Mouse (Mus musculus) C2C12 (cell line): ENCODE measurements at regions not wholly inside any gene's neighbourhood (a gene's known extent, or its start where the extent isn't known, plus 50 kb on each side); places are given as distances from the start of the nearest gene placed in this dataset.

Experiments used
- H3K27me3 ChIP-seq: one replicate; pipeline ENCODE4 v1.6.1; 2011; ENCODE audit not compliant: control insufficient read depth, insufficient read depth, insufficient read length
- H3K36me3 ChIP-seq: one replicate; pipeline ENCODE4 v1.6.1; 2011; ENCODE audit not compliant: control insufficient read depth, insufficient read depth
- H3K4me3 ChIP-seq: one replicate; pipeline ENCODE4 v1.5.1; 2011; ENCODE audit warnings: mild to moderate bottlenecking, control low read depth; ENCODE audit not compliant: poor library complexity, insufficient read depth, severe bottlenecking
- H3K79me2 ChIP-seq: one replicate; pipeline ENCODE4 v1.6.1; 2011; ENCODE audit not compliant: control insufficient read depth, insufficient read depth
- H3K79me3 ChIP-seq: one replicate; pipeline ENCODE4 v1.6.1; 2011; ENCODE audit warnings: low read depth, control low read depth
- H3ac ChIP-seq: one replicate; pipeline ENCODE3; 2011; ENCODE audit warnings: low read depth; ENCODE audit not compliant: control insufficient read depth, insufficient read length
- CEBPB ChIP-seq: IDR thresholded peaks from one replicate; pipeline ENCODE4 v1.6.1; 2011; ENCODE audit warnings: low read depth, mild to moderate bottlenecking, control low read depth, moderate library complexity
- CTCF ChIP-seq: IDR thresholded peaks from one replicate; pipeline ENCODE4 v1.5.1; 2011; ENCODE audit not compliant: control insufficient read depth, insufficient read depth, insufficient read length
- FOSL1 ChIP-seq: IDR thresholded peaks from one replicate; pipeline ENCODE4 v1.8.0; 2011; ENCODE audit warnings: mild to moderate bottlenecking, low read length; ENCODE audit not compliant: poor library complexity, insufficient read depth, severe bottlenecking
- MAX ChIP-seq: IDR thresholded peaks from one replicate; pipeline ENCODE4 v1.6.1; 2011; ENCODE audit warnings: mild to moderate bottlenecking, control low read depth
- MYOD1 ChIP-seq: IDR thresholded peaks from one replicate; pipeline ENCODE4 v1.6.1; 2011; ENCODE audit warnings: low read depth; ENCODE audit not compliant: control insufficient read depth, insufficient read length
- MYOG ChIP-seq: IDR thresholded peaks from one replicate; pipeline ENCODE4 v1.6.1; 2011; ENCODE audit not compliant: control insufficient read depth, insufficient read length; ENCODE audit errors: extremely low read depth
- USF1 ChIP-seq: IDR thresholded peaks from one replicate; pipeline ENCODE4 v1.6.1; 2011; ENCODE audit warnings: low read depth, mild to moderate bottlenecking, control low read depth, moderate library complexity

DNA sequence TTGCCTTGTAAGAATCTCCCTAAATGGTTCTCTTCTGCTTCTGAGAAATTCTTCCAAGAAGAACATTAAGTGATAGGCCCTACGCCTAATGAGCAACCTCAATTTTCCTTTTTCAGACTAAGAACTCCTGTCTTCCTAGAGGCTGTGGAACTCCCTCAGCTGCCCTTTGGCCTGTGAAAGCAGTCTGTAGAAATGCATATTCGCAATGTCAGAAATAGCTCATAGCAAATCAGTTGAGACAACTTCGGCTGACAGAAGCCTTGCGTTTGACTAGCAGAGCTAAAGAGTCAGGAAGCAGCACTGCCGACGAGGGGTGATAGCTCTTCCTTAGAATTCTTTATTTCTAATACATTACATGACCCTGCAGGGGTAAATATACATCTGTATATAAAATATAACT is 80.3 kb upstream of the Ednra start:
- no peak overlapping the region for H3K4me3 ChIP-seq
- H3K79me2 ChIP-seq = no peaks in the 10 kb centered on the region
- no peaks in the 10 kb centered on the region for H3K27me3 ChIP-seq
- H3ac ChIP-seq = no peak overlapping the region
- TF ChIP-seq CTCF (no peak), FOSL1 (no peak), MYOG (no peak), MYOD1 (no peak), USF1 (no peak)
- no peaks in the 10 kb centered on the region for H3K36me3 ChIP-seq
- no peaks in the 10 kb centered on the region for H3K79me3 ChIP-seq

DNA sequence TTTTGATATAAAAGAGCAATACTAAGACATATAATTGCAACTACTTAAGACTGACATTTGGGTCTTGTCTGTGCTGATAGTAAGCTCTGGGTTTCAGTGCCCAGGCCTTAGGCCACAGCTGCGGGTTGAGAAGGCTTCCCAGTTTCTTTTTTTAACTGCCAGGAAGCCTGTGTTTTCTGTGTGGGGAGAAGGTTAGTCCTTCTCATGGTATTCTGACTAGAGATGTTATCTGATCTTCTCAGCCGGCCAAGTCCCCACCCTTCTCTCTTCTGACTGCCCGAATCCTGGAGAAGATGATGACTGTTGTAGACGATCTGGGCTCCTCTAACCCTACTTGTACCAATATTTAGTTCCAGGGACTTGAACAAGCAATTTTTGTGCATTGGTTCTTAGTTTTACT is 80.7 kb upstream of the Ednra start:
- Histone ChIP-seq H3K4me3 (no peak overlapping the region), H3ac (no peak overlapping the region), H3K79me3 (no peaks in the 10 kb centered on the region), H3K36me3 (no peaks in the 10 kb centered on the region), H3K79me2 (no peaks in the 10 kb centered on the region), H3K27me3 (no peaks in the 10 kb centered on the region)
- TF ChIP-seq USF1 = no peak
- TF ChIP-seq CTCF = no peak

DNA sequence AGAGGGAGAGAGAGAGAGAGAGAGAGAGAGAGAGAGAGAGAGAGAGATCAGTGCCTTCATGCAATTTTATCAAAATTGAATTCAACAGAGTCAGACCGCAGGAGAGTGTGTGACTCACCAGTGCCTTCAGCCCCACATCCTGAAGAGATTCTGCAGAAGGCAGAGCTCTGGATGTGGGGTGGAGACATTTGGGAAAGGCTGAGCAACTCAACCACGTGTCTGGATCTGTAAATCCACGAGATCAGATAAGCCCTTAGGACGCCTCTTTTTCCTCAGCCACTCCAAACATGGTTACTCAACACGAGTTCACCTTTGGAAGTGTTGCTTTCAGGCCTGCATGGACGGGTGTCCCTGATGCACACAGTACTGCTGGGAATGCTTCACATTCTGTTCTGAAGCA is 81.4 kb upstream of the Ednra start:
- Histone ChIP-seq H3K4me3 (no peak overlapping the region), H3K79me2 (no peaks in the 10 kb centered on the region), H3K36me3 (no peaks in the 10 kb centered on the region), H3K27me3 (no peaks in the 10 kb centered on the region), H3K79me3 (no peaks in the 10 kb centered on the region), H3ac (no peak overlapping the region)
- no peak for TF ChIP-seq MYOD1
- peak; percentile 73 for TF ChIP-seq USF1

DNA sequence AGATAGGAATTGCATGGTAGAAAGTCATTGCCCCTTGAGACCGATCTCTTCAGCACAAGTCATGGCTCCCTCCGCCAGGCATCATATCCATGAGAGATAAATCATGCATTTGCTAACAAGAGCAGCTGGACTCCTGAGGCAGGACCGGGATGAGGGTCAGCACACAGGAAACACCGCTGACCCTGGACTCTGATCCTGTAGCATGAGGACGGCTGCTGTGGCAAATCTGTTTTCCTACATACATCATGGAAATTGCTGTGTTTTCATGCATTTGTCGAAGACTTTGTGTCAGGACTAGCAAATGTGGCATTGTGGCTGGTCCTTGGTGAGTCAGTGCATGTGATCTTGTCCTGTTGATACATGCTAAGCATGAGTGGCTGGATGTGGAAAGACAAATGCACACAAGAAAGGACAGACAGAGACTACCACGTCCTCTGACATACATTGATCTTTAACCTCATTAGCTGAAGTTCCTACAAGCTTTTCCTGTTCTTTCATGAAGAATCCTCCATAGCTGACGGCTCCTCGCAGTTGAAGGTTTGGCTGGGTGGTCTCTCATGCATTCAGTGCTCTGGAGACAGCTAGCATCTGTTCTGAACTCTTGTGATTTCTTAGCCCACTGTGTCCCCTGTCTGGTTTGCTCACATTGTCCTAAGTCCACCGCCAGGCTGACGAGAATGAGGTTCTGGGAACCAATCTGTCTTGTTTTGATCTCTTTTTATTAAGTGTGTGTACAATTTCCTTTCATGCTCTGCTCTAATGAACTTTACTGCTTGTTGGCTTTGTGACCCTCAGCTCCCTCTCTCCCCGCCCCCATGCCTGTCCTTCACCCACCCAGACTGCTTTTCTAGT is 90.8 kb upstream of the Ednra start:
- Histone ChIP-seq H3K79me3 (no peaks in the 10 kb centered on the region), H3K79me2 (no peaks in the 10 kb centered on the region), H3ac (no peak overlapping the region), H3K4me3 (no peak overlapping the region), H3K27me3 (no peaks in the 10 kb centered on the region), H3K36me3 (no peaks in the 10 kb centered on the region)
- TF ChIP-seq CTCF = no peak

GRCm38 (mm10) chr8:77815648-77815971 is 91.3 kb upstream of the Ednra start:
- Histone ChIP-seq H3K4me3 (no peak overlapping the region), H3ac (no peak overlapping the region), H3K79me3 (no peaks in the 10 kb centered on the region), H3K36me3 (no peaks in the 10 kb centered on the region), H3K27me3 (no peaks in the 10 kb centered on the region), H3K79me2 (no peaks in the 10 kb centered on the region)
- no peak for TF ChIP-seq FOSL1
- no peak for TF ChIP-seq CTCF
- no peak for TF ChIP-seq MYOD1
- no peak for TF ChIP-seq CEBPB

DNA sequence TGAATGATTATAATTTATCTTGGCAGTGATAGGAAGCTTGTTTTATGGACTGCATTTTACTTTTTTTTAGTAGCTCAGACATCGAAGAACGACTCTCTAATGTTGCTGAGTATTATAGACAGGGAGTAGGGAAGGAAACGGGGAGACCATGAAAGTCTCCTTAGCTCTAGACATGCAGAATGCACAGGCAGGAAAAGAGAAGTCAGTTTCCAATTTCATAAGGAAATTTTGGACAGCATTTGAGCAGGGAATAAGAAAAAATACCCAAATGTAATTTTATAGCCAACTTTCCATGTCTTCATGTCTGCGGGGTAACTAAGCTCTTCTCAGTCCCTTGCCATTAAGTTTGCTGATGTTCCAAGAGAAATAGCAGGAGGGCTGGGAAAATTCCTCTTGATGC is 92.0 kb upstream of the Ednra start:
- no peak overlapping the region for H3ac ChIP-seq
- no peak overlapping the region for H3K4me3 ChIP-seq
- no peak for TF ChIP-seq FOSL1
- no peak for TF ChIP-seq CTCF
- no peak for TF ChIP-seq MYOG
- TF ChIP-seq CEBPB = no peak
- TF ChIP-seq USF1 = no peak

GRCm38 (mm10) chr8:77825786-77826185 is 101.5 kb upstream of the Ednra start:
- Histone ChIP-seq H3K27me3 (no peaks in the 10 kb centered on the region), H3K36me3 (no peaks in the 10 kb centered on the region), H3ac (no peak overlapping the region), H3K4me3 (no peak overlapping the region), H3K79me2 (no peaks in the 10 kb centered on the region), H3K79me3 (no peaks in the 10 kb centered on the region)
- no peak for TF ChIP-seq CTCF
- TF ChIP-seq USF1 = no peak
- TF ChIP-seq FOSL1 = no peak
- TF ChIP-seq MYOG = no peak
- TF ChIP-seq MAX = no peak
- no peak for TF ChIP-seq CEBPB
- no peak for TF ChIP-seq MYOD1

More for the DNA sequence above, 92.0 kb upstream of the Ednra start:
- no peaks in the 10 kb centered on the region for H3K36me3 ChIP-seq
- H3K27me3 ChIP-seq = no peaks in the 10 kb centered on the region
- no peaks in the 10 kb centered on the region for H3K79me2 ChIP-seq
- no peaks in the 10 kb centered on the region for H3K79me3 ChIP-seq
